8 mouse cellular contexts compared by ENCODE assay signal in genomic region chr13:21811539-21811938, GRCm38 (mm10). TPM values are rescaled to one million over a fixed set of nuclear protein-coding genes. Genes with fewer than 3 reads are reported as not detected.
DNase-seq lines count a peak whose midpoint lies in the region; ATAC-seq and TF ChIP-seq lines count a peak whose summit lies in the region.
"Not testable (repeated sequence)": the region's sequence is repeated elsewhere in the genome, so short reads cannot be mapped to it uniquely, and the experiment has no call there.

TSS of gene Hist1h4m (plus strand) at chr13:21811746.

- no CpG with 5 or more reads among the region's 24 CpGs for WGBS in embryonic facial prominence, embryonic 15.5 days
- no CpG with 5 or more reads among the region's 24 CpGs for WGBS in hindbrain, postnatal 0 days
- no CpG with 5 or more reads among the region's 24 CpGs for WGBS in liver, postnatal 0 days (ENCODE audit: insufficient replicate concordance)
- WGBS in stomach, embryonic 16.5 days, result no CpG with 5 or more reads among the region's 24 CpGs

- H3K27ac ChIP-seq in embryonic facial prominence, embryonic 15.5 days (replicated peaks); hindbrain, postnatal 0 days; stomach, embryonic 16.5 days (ENCODE audit: low read length): not testable (repeated sequence)
- peak within 1 kb of the TSS; percentile 78 for H3K27ac ChIP-seq in liver, postnatal 0 days (ENCODE audit: low read depth)

- TF ChIP-seq CTCF in hindbrain, postnatal 0 days (IDR thresholded peaks at IDR 0.05; ENCODE audit: low read depth); liver, postnatal 0 days (IDR thresholded peaks at IDR 0.05; ENCODE audit: low read depth): not testable (repeated sequence)

- H3ac ChIP-seq in myocyte (ENCODE audit: control insufficient read depth, insufficient read length), result not testable (repeated sequence)

- H3K27me3 ChIP-seq in embryonic facial prominence, embryonic 15.5 days; hindbrain, postnatal 0 days (ENCODE audit: insufficient read depth, low read length); liver, postnatal 0 days (ENCODE audit: insufficient read depth, low read length); myocyte (ENCODE audit: control insufficient read depth, insufficient read depth, insufficient read length); stomach, embryonic 16.5 days (ENCODE audit: control insufficient read depth, insufficient read depth, low read length): not testable (repeated sequence)

- peak; percentile 67; the same call in 1 of the 2 replicates for ATAC-seq in embryonic facial prominence, embryonic 15.5 days (ENCODE audit: insufficient number of reproducible peaks, low FRiP score, low TSS enrichment, low read depth)
- ATAC-seq in hindbrain, postnatal 0 days, result peak; percentile 75
- ATAC-seq in liver, postnatal 0 days, result peak; percentile 47
- ATAC-seq in stomach, embryonic 16.5 days (ENCODE audit: insufficient read depth, low FRiP score), result peak; percentile 72; the same call in 1 of the 2 replicates

- TF ChIP-seq EP300 in liver, postnatal 0 days (IDR thresholded peaks at IDR 0.05; ENCODE audit: low read depth), result not testable (repeated sequence)

- peak within 1 kb of the TSS; percentile 40 for H3K4me2 ChIP-seq in embryonic facial prominence, embryonic 15.5 days (replicated peaks)
- H3K4me2 ChIP-seq in hindbrain, postnatal 0 days (ENCODE audit: low read depth, low read length); liver, postnatal 0 days (ENCODE audit: low read depth, low read length): not testable (repeated sequence)
- peak within 1 kb of the TSS; percentile 50 for H3K4me2 ChIP-seq in myocyte (ENCODE audit: low read depth)
- H3K4me2 ChIP-seq in stomach, embryonic 16.5 days (ENCODE audit: low read depth, low read length), result peak within 1 kb of the TSS; percentile 39; the same call in 1 of the 2 replicates

- H3K36me3 ChIP-seq in embryonic facial prominence, embryonic 15.5 days; hindbrain, postnatal 0 days (ENCODE audit: insufficient read depth, low read length); liver, postnatal 0 days (replicated peaks; ENCODE audit: insufficient read depth, low read length); myocyte (ENCODE audit: control insufficient read depth, insufficient read depth); stomach, embryonic 16.5 days (ENCODE audit: control insufficient read depth, insufficient read depth, low read length): not testable (repeated sequence)

- not testable (repeated sequence) for TF ChIP-seq POLR2A in myocyte (IDR thresholded peaks at IDR 0.05; ENCODE audit: insufficient read length, low read depth)

- H3K79me2 ChIP-seq in myocyte (ENCODE audit: control insufficient read depth, insufficient read depth), result not testable (repeated sequence)

- H3K9ac ChIP-seq in embryonic facial prominence, embryonic 15.5 days; hindbrain, postnatal 0 days (replicated peaks; ENCODE audit: low read length); liver, postnatal 0 days (replicated peaks); stomach, embryonic 16.5 days (ENCODE audit: low read length): not testable (repeated sequence)

- not testable (repeated sequence) for H3K9me3 ChIP-seq in embryonic facial prominence, embryonic 15.5 days (replicated peaks); hindbrain, postnatal 0 days (ENCODE audit: low read length); liver, postnatal 0 days (ENCODE audit: low read length); stomach, embryonic 16.5 days (replicated peaks; ENCODE audit: control insufficient read depth, low read length)

- H3K4me1 ChIP-seq in embryonic facial prominence, embryonic 15.5 days; hindbrain, postnatal 0 days (ENCODE audit: insufficient read depth, low read length); liver, postnatal 0 days (ENCODE audit: insufficient read depth); stomach, embryonic 16.5 days (ENCODE audit: control insufficient read depth, insufficient read depth, low read length): not testable (repeated sequence)

- peak; percentile 81 for DNase-seq in adrenal gland, adult 2 months
- DNase-seq in heart, adult 11 months, result peak; percentile 97
- DNase-seq in hindbrain, postnatal 0 days (ENCODE audit: low spot score); liver, postnatal 0 days: not testable (repeated sequence)
- peak; percentile 28 to 49 for DNase-seq in layer of hippocampus, postnatal 14 days (ENCODE audit: low spot score in 2 of 2)

- H3K4me3 ChIP-seq in embryonic facial prominence, embryonic 15.5 days (replicated peaks), result peak within 1 kb of the TSS; percentile 16; the same call in 1 of the 2 replicates
- not testable (repeated sequence) for H3K4me3 ChIP-seq in hindbrain, postnatal 0 days (ENCODE audit: low read length); myocyte
- 0 out of 2 replicates have a peak within 1 kb of the TSS, but pooled peaks have one; percentile 8 for H3K4me3 ChIP-seq in liver, postnatal 0 days (ENCODE audit: low read depth, low read length)
- peak within 1 kb of the TSS; percentile 25; the same call in 1 of the 2 replicates for H3K4me3 ChIP-seq in stomach, embryonic 16.5 days (replicated peaks; ENCODE audit: low read length)

RNA-seq across cellular contexts. Expression of gene Hist1h4m, which starts in this region (rescaled TPM):
- total RNA-seq in adrenal gland, adult 2 months (2021), result 100 to 1,000 TPM; 165 to 190 TPM
- 4.5 TPM in 1 of 2 replicates, not detected in the other for polyA plus RNA-seq in adrenal gland, adult 2 months (2012; rRNA removed)
- polyA plus RNA-seq in embryonic facial prominence, embryonic 15.5 days (2015; fragmentation: Nextera tagmentation; extraction: Ambion mirVana), result not detected in 2 replicates
- 2.3 and 3.3 TPM in 2 replicates for total RNA-seq in hindbrain, postnatal 0 days (2014; rRNA removed)
- not detected in 2 replicates for polyA plus RNA-seq in hindbrain, postnatal 0 days (2015; fragmentation: Nextera tagmentation; extraction: Ambion mirVana)
- 100 to 1,000 TPM; 159 to 222 TPM for total RNA-seq in layer of hippocampus, postnatal 14 days (2021)
- polyA plus RNA-seq in liver, postnatal 0 days (2015; fragmentation: Nextera tagmentation; extraction: Ambion mirVana), result not detected in 2 replicates
- not detected for polyA plus RNA-seq in myocyte (2012; fragmentation: generic; extraction: Trizol)
- not detected in 2 replicates for polyA plus RNA-seq in stomach, embryonic 16.5 days (2015; fragmentation: Nextera tagmentation; extraction: Ambion mirVana)

Comparison
In these comparisons a context has a peak if more than half of its experiments do, and no peak if none do; other contexts are left out.
1. RNA of gene Hist1h4m (total RNA-seq): 159 to 222 TPM in layer of hippocampus, postnatal 14 days and 165 to 190 TPM in adrenal gland, adult 2 months; 2.3 to 3.3 TPM in hindbrain, postnatal 0 days; every median in the first group is over 10 times any median in the second.
2. Peak in ATAC-seq, H3K4me3 ChIP-seq and H3K4me2 ChIP-seq in embryonic facial prominence, embryonic 15.5 days; RNA of the gene not detected or under 1 TPM.
3. Peak in ATAC-seq, H3K4me3 ChIP-seq and H3K27ac ChIP-seq in liver, postnatal 0 days; RNA of the gene not detected or under 1 TPM.
4. Peak in ATAC-seq, H3K4me3 ChIP-seq and H3K4me2 ChIP-seq in stomach, embryonic 16.5 days; RNA of the gene not detected or under 1 TPM.
5. Peak in every context shown above with its lines, with median percentiles within 50 percentile points of each other: ATAC-seq.